Mouse (Mus musculus): ENCODE results near the gene Trpt1. TPM values are rescaled to one million over a fixed set of nuclear protein-coding genes. Genes with fewer than 3 reads are reported as not detected.

The Trpt1 gene
- polyA plus RNA-seq, 1 experiment from 2014 or later: 10.2 TPM

- peaks cover 20% of the 10 kb centered on the region for H3K27me3 ChIP-seq (ENCODE audit: control insufficient read depth, insufficient read depth, low read length)
- ATAC-seq (ENCODE audit: low FRiP score): no peak
- no peak overlapping the region for H3K4me2 ChIP-seq
- DNase-seq (ENCODE audit: low spot score, missing footprints): no peak
- H3K4me1 ChIP-seq (ENCODE audit: control insufficient read depth, insufficient read depth, low read length): peaks cover 32% of the 10 kb centered on the region
- H3K36me3 ChIP-seq (ENCODE audit: control insufficient read depth, insufficient read depth, low read length): peaks cover 2% of the 10 kb centered on the region
- WGBS: 78% methylated on average over 13 of the region's 13 CpGs
- H3K4me3 ChIP-seq (ENCODE audit: low read depth, low read length): no peak overlapping the region
- H3K27ac ChIP-seq (ENCODE audit: low read depth, low read length): no peak overlapping the region
- H3K9ac ChIP-seq (ENCODE audit: low read length): no peak overlapping the region
- no peaks in the 10 kb centered on the region for H3K9me3 ChIP-seq (ENCODE audit: control insufficient read depth, low read length)
These were observed 23.5 kb upstream of the Trpt1 start for GRCm38 (mm10) chr19:6972247-6972917.

- peak; percentile 91 for DNase-seq (ENCODE audit: low spot score, missing footprints)
These were observed 22.2 kb upstream of the Trpt1 start for GRCm38 (mm10) chr19:6973581-6974190.

GRCm38 (mm10) chr19:6974211-6975205 is 21.4 kb upstream of the Trpt1 start, which contains the start of gene Ppp1r14b:
Gene Ppp1r14b, plus strand, starts transcription at chr19:6974968.
- Histone ChIP-seq H3K9ac (ENCODE audit: low read length) (peak within 1 kb of the TSS; percentile 94), H3K27ac (ENCODE audit: low read depth, low read length) (peak within 1 kb of the TSS; percentile 89), H3K27me3 (ENCODE audit: control insufficient read depth, insufficient read depth, low read length) (peaks cover 9% of the 10 kb centered on the region), H3K36me3 (ENCODE audit: control insufficient read depth, insufficient read depth, low read length) (peaks cover 12% of the 10 kb centered on the region), H3K4me2 (peak within 1 kb of the TSS; percentile 95), H3K9me3 (ENCODE audit: control insufficient read depth, low read length) (no peaks in the 10 kb centered on the region), H3K4me1 (ENCODE audit: control insufficient read depth, insufficient read depth, low read length) (peaks cover 48% of the 10 kb centered on the region), H3K4me3 (ENCODE audit: low read depth, low read length) (peak within 1 kb of the TSS; percentile 83)
- peak; percentile 98 for DNase-seq (ENCODE audit: low spot score, missing footprints)
- under 1% methylated on average over 69 of the region's 84 CpGs for WGBS
- peak; percentile 71 for ATAC-seq (ENCODE audit: low FRiP score)

More at GRCm38 (mm10) chr19:6973581-6974190, 22.2 kb upstream of the Trpt1 start:
- H3K27ac ChIP-seq (ENCODE audit: low read depth, low read length): no peak overlapping the region
- H3K4me3 ChIP-seq (ENCODE audit: low read depth, low read length): peak overlapping the region; percentile 83
- H3K4me2 ChIP-seq: peak overlapping the region; percentile 72
- ATAC-seq (ENCODE audit: low FRiP score): no peak
- H3K27me3 ChIP-seq (ENCODE audit: control insufficient read depth, insufficient read depth, low read length): peaks cover 16% of the 10 kb centered on the region
- no peaks in the 10 kb centered on the region for H3K9me3 ChIP-seq (ENCODE audit: control insufficient read depth, low read length)
- H3K9ac ChIP-seq (ENCODE audit: low read length): peak overlapping the region; percentile 94
- 43% methylated on average over 12 of the region's 12 CpGs for WGBS
- peaks cover 43% of the 10 kb centered on the region for H3K4me1 ChIP-seq (ENCODE audit: control insufficient read depth, insufficient read depth, low read length)
- peaks cover 12% of the 10 kb centered on the region for H3K36me3 ChIP-seq (ENCODE audit: control insufficient read depth, insufficient read depth, low read length)

- peaks cover 12% of the 10 kb centered on the region for H3K36me3 ChIP-seq (ENCODE audit: control insufficient read depth, insufficient read depth, low read length)
- peaks cover 40% of the 10 kb centered on the region for H3K4me1 ChIP-seq (ENCODE audit: control insufficient read depth, insufficient read depth, low read length)
- peak within 1 kb of the TSS; percentile 95 for H3K4me2 ChIP-seq
- H3K27ac ChIP-seq (ENCODE audit: low read depth, low read length): peak within 1 kb of the TSS; percentile 89
- H3K9ac ChIP-seq (ENCODE audit: low read length): peak within 1 kb of the TSS; percentile 94
- under 1% methylated on average over 16 of the region's 16 CpGs for WGBS
- H3K4me3 ChIP-seq (ENCODE audit: low read depth, low read length): peak within 1 kb of the TSS; percentile 83
- no peak for ATAC-seq (ENCODE audit: low FRiP score)
- H3K9me3 ChIP-seq (ENCODE audit: control insufficient read depth, low read length): no peaks in the 10 kb centered on the region
- DNase-seq (ENCODE audit: low spot score, missing footprints): peak; percentile 96
- no peaks in the 10 kb centered on the region; the same call in 1 of the 2 replicates for H3K27me3 ChIP-seq (ENCODE audit: control insufficient read depth, insufficient read depth, low read length)
These were observed 20.1 kb upstream of the Trpt1 start, which contains the start of gene Plcb3 for GRCm38 (mm10) chr19:6975537-6976521. Gene Plcb3, minus strand, starts transcription at chr19:6976470.

GRCm38 (mm10) chr19:6977759-6978638 is 17.9 kb upstream of the Trpt1 start:
- no peaks in the 10 kb centered on the region for H3K27me3 ChIP-seq (ENCODE audit: control insufficient read depth, insufficient read depth, low read length)
- WGBS: 84% methylated on average over 13 of the region's 13 CpGs
- H3K36me3 ChIP-seq (ENCODE audit: control insufficient read depth, insufficient read depth, low read length): peaks cover 14% of the 10 kb centered on the region
- peak overlapping the region; percentile 64; the same call in 1 of the 2 replicates for H3K27ac ChIP-seq (ENCODE audit: low read depth, low read length)
- peak overlapping the region; percentile 71; the same call in 1 of the 2 replicates for H3K4me2 ChIP-seq
- peaks cover 43% of the 10 kb centered on the region for H3K4me1 ChIP-seq (ENCODE audit: control insufficient read depth, insufficient read depth, low read length)
- H3K9me3 ChIP-seq (ENCODE audit: control insufficient read depth, low read length): no peaks in the 10 kb centered on the region
- H3K4me3 ChIP-seq (ENCODE audit: low read depth, low read length): peak overlapping the region; percentile 57; the same call in 1 of the 2 replicates
- peak; percentile 88 for DNase-seq (ENCODE audit: low spot score, missing footprints)
- no peak for ATAC-seq (ENCODE audit: low FRiP score)
- H3K9ac ChIP-seq (ENCODE audit: low read length): peak overlapping the region; percentile 76

- DNase-seq (ENCODE audit: low spot score, missing footprints) (no peak), ATAC-seq (ENCODE audit: low FRiP score) (no peak)
- H3K27me3 ChIP-seq (ENCODE audit: control insufficient read depth, insufficient read depth, low read length): no peaks in the 10 kb centered on the region
- 52% methylated on average over 3 of the region's 3 CpGs for WGBS
- peak overlapping the region; percentile 71 for H3K4me2 ChIP-seq
- peak overlapping the region; percentile 57 for H3K4me3 ChIP-seq (ENCODE audit: low read depth, low read length)
- H3K27ac ChIP-seq (ENCODE audit: low read depth, low read length): peak overlapping the region; percentile 64; the same call in 1 of the 2 replicates
- peaks cover 43% of the 10 kb centered on the region for H3K4me1 ChIP-seq (ENCODE audit: control insufficient read depth, insufficient read depth, low read length)
- H3K36me3 ChIP-seq (ENCODE audit: control insufficient read depth, insufficient read depth, low read length): peaks cover 14% of the 10 kb centered on the region
- H3K9me3 ChIP-seq (ENCODE audit: control insufficient read depth, low read length): no peaks in the 10 kb centered on the region
- peak overlapping the region; percentile 76 for H3K9ac ChIP-seq (ENCODE audit: low read length)
These were observed 17.3 kb upstream of the Trpt1 start for GRCm38 (mm10) chr19:6978639-6978974.

- WGBS: 13% methylated on average over 11 of the region's 11 CpGs
- H3K9ac ChIP-seq (ENCODE audit: low read length): peak overlapping the region; percentile 76
- H3K27ac ChIP-seq (ENCODE audit: low read depth, low read length): peak overlapping the region; percentile 64
- ATAC-seq (ENCODE audit: low FRiP score) (0 out of 2 replicates have a peak, but pooled peaks have one; percentile 0), DNase-seq (ENCODE audit: low spot score, missing footprints) (no peak)
- peak overlapping the region; percentile 57 for H3K4me3 ChIP-seq (ENCODE audit: low read depth, low read length)
- no peaks in the 10 kb centered on the region for H3K9me3 ChIP-seq (ENCODE audit: control insufficient read depth, low read length)
- H3K4me2 ChIP-seq: peak overlapping the region; percentile 71
- peaks cover 14% of the 10 kb centered on the region for H3K36me3 ChIP-seq (ENCODE audit: control insufficient read depth, insufficient read depth, low read length)
- H3K27me3 ChIP-seq (ENCODE audit: control insufficient read depth, insufficient read depth, low read length): no peaks in the 10 kb centered on the region
- peaks cover 39% of the 10 kb centered on the region for H3K4me1 ChIP-seq (ENCODE audit: control insufficient read depth, insufficient read depth, low read length)
These were observed 16.9 kb upstream of the Trpt1 start for GRCm38 (mm10) chr19:6979001-6979479.

Data from midbrain, embryonic 11.5 days (tissue).